Mouse (Mus musculus) midbrain, embryonic 14.5 days (tissue): Measurements from ENCODE around the gene Hist2h2aa1. TPM values are rescaled to one million over a fixed set of nuclear protein-coding genes. Genes with fewer than 3 reads are reported as not detected.
"Not testable (repeated sequence)": the region's sequence is repeated elsewhere in the genome, so short reads cannot be mapped to it uniquely, and the experiment has no call there.

ENCODE experiments used
- ATAC-seq: fragments of 200-750 bp; cut with Nextera tagmentation; 2 replicates; pipeline ENCODE4 v1.8.0; 2017; ENCODE audit warnings: moderate number of reproducible peaks, moderate library complexity; ENCODE audit not compliant: low FRiP score, low TSS enrichment
- DNase-seq: peaks from one replicate; pipeline ENCODE4 v3.0.0-alpha.2; 2015
- H3K27ac ChIP-seq: fragments of 300-500 bp; sonication (generic); replicated peaks from 2 replicates; pipeline ENCODE4 v1.5.1; 2014; ENCODE audit warnings: mild to moderate bottlenecking, low read depth, low read length, moderate library complexity
- H3K27me3 ChIP-seq: fragments of 300-500 bp; sonication (generic); 2 replicates; pipeline ENCODE4 v1.6.1; 2014; ENCODE audit warnings: low read length, control low read depth, mixed read lengths; ENCODE audit not compliant: control insufficient read depth, insufficient read depth
- H3K36me3 ChIP-seq: fragments of 300-500 bp; sonication (generic); 2 replicates; pipeline ENCODE4 v1.6.1; 2014; ENCODE audit warnings: low read length, control low read depth; ENCODE audit not compliant: control insufficient read depth, insufficient read depth
- H3K4me1 ChIP-seq: fragments of 300-500 bp; sonication (generic); 2 replicates; pipeline ENCODE4 v1.6.1; 2014; ENCODE audit warnings: mild to moderate bottlenecking, antibody characterized with exemption, low read length, control low read depth; ENCODE audit not compliant: control insufficient read depth, insufficient read depth
- H3K4me2 ChIP-seq: fragments of 300-500 bp; sonication (generic); 2 replicates; pipeline ENCODE4 v1.6.1; 2014; ENCODE audit warnings: mild to moderate bottlenecking, low read length, moderate library complexity
- H3K4me3 ChIP-seq: fragments of 300-500 bp; sonication (generic); replicated peaks from 2 replicates; pipeline ENCODE4 v1.5.1; 2014; ENCODE audit warnings: low read depth, low read length
- H3K9ac ChIP-seq: fragments of 300-500 bp; sonication (generic); replicated peaks from 2 replicates; pipeline ENCODE4 v1.6.1; 2014; ENCODE audit warnings: mild to moderate bottlenecking, low read length, moderate library complexity
- H3K9me3 ChIP-seq: fragments of 300-500 bp; sonication (generic); 2 replicates; pipeline ENCODE4 v1.6.1; 2016; ENCODE audit warnings: low read length, control low read depth, mixed read lengths; ENCODE audit not compliant: control insufficient read depth
- WGBS: fragments of 180-500 bp; shearing (Covaris S2); extraction: QIAGEN DNeasy Blood & Tissue Kit; methylation state at CpG from one replicate; pipeline ENCODE4 v1.1.7; 2014; 5-methylcytosine and 5-hydroxymethylcytosine counted together
- polyA plus RNA-seq: library from polyadenylated mRNA; unstranded; fragments of >200 nt; fragmentation: Nextera tagmentation; extraction: Ambion mirVana; gene quantifications from 2 replicates; pipeline ENCODE4 v1.2.1, GENCODE M21; 2014

Gene Hist2h2aa1
- polyA plus RNA-seq, 1 experiment from 2014 or later = 32.0 TPM

GRCm38 (mm10) chr3:96207819-96208218 lies 37.5 kb upstream of the Hist2h2aa1 start:
- WGBS = 86% methylated on average over 3 of the region's 3 CpGs
- H3K9ac ChIP-seq = no peak overlapping the region
- no peak overlapping the region for H3K27ac ChIP-seq
- H3K27me3 ChIP-seq = no peaks in the 10 kb centered on the region
- ATAC-seq = no peak
- DNase-seq = peak; percentile 11
- H3K9me3 ChIP-seq = no peaks in the 10 kb centered on the region
- no peak overlapping the region for H3K4me2 ChIP-seq
- H3K4me1 ChIP-seq = no peaks in the 10 kb centered on the region
- H3K4me3 ChIP-seq = no peak overlapping the region
- no peaks in the 10 kb centered on the region for H3K36me3 ChIP-seq

GRCm38 (mm10) chr3:96209242-96209641 lies 36.1 kb upstream of the Hist2h2aa1 start:
- Histone ChIP-seq H3K27ac (no peak overlapping the region), H3K9me3 (no peaks in the 10 kb centered on the region), H3K4me2 (no peak overlapping the region), H3K4me3 (no peak overlapping the region), H3K9ac (no peak overlapping the region), H3K4me1 (no peaks in the 10 kb centered on the region), H3K27me3 (no peaks in the 10 kb centered on the region), H3K36me3 (no peaks in the 10 kb centered on the region)
- no peak for ATAC-seq
- DNase-seq = peak; percentile 15
- 18% methylated on average over 15 of the region's 15 CpGs for WGBS

GRCm38 (mm10) chr3:96219191-96219641 lies 26.1 kb upstream of the Hist2h2aa1 start:
- Histone ChIP-seq H3K27me3 (no peaks in the 10 kb centered on the region), H3K9ac (peak overlapping the region; percentile 57), H3K4me2 (peak overlapping the region; percentile 60), H3K27ac (peak overlapping the region; percentile 94), H3K4me1 (peaks cover 18% of the 10 kb centered on the region), H3K4me3 (peak overlapping the region; percentile 53), H3K9me3 (no peaks in the 10 kb centered on the region), H3K36me3 (no peaks in the 10 kb centered on the region)
- DNase-seq (no peak), ATAC-seq (peak; percentile 22; the same call in 1 of the 2 replicates)
- under 1% methylated on average over 12 of the region's 12 CpGs for WGBS

DNA sequence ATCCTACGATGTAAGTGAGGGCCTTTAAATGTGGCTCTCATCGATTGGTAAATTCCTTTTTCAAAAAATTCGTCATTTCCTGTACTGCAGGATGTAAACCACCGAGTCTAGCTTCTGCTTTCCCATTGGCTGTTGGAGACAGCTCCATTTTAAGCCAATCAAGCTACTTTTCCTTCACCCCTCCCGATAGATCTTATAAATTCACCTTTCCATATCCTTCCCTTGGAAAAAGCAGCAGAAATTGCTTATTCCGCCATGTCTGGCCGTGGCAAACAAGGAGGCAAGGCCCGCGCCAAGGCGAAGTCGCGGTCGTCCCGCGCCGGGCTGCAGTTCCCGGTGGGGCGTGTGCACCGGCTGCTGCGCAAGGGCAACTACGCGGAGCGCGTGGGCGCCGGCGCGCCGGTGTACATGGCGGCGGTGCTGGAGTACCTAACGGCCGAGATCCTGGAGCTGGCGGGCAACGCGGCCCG lies 25.6 kb upstream of the Hist2h2aa1 start, which contains the start of the genes Bola1 and Hist2h2ab:
TSS of gene Bola1 (minus strand) at position 49 of the 470 bp plus-strand sequence.
TSS of gene Hist2h2ab (plus strand) at position 205 of the 470 bp plus-strand sequence.
- Histone ChIP-seq H3K27ac (peak within 1 kb of the TSS; percentile 94), H3K4me2 (peak within 1 kb of the TSS; percentile 60), H3K4me3 (peak within 1 kb of the TSS; percentile 53), H3K9ac (peak within 1 kb of the TSS; percentile 61), H3K36me3 (no peaks in the 10 kb centered on the region), H3K4me1 (peaks cover 19% of the 10 kb centered on the region), H3K9me3 (no peaks in the 10 kb centered on the region), H3K27me3 (no peaks in the 10 kb centered on the region)
- ATAC-seq (peak; percentile 93), DNase-seq (peak; percentile 90)
- WGBS = under 1% methylated on average over 37 of the region's 37 CpGs

DNA sequence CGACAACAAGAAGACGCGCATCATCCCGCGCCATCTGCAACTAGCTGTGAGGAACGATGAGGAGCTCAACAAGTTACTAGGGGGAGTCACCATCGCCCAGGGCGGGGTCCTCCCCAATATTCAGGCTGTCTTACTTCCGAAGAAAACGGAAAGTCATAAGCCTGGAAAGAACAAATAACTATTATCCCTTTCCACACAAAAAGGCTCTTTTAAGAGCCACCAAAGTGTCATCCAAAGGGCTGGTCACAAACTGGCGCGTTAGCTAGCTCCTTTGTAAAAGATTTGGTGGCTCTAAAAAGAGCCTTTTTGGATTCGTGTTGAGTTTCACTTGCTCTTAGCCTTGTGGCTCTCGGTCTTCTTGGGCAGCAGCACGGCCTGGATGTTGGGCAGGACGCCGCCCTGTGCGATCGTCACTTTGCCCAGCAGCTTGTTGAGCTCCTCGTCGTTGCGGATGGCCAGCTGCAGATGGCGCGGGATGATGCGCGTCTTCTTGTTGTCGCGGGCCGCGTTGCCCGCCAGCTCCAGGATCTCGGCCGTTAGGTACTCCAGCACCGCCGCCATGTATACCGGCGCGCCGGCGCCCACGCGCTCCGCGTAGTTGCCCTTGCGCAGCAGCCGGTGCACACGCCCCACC lies 25.0 kb upstream of the Hist2h2aa1 start:
- Histone ChIP-seq H3K27ac (peak overlapping the region; percentile 94), H3K4me2 (peak overlapping the region; percentile 60), H3K9ac (peak overlapping the region; percentile 61), H3K4me3 (peak overlapping the region; percentile 53), H3K4me1 (peaks cover 20% of the 10 kb centered on the region)
- WGBS = 0% methylated on average over 26 of the region's 47 CpGs
- DNase-seq = peak; percentile 45
- ATAC-seq = peak; percentile 16; the same call in 1 of the 2 replicates
- not testable (repeated sequence) for H3K9me3 ChIP-seq, H3K36me3 ChIP-seq, H3K27me3 ChIP-seq

GRCm38 (mm10) chr3:96220765-96221639 lies 24.3 kb upstream of the Hist2h2aa1 start, which contains the start of the genes Hist2h2ac and Hist2h2be:
TSS of gene Hist2h2ac (minus strand) at chr3:96220880.
TSS of gene Hist2h2be (plus strand) at chr3:96221119.
- no peaks in the 10 kb centered on the region for H3K27me3 ChIP-seq
- H3K4me1 ChIP-seq = peaks cover 22% of the 10 kb centered on the region
- H3K4me2 ChIP-seq = peak within 1 kb of the TSS; percentile 60
- peak within 1 kb of the TSS; percentile 53 for H3K4me3 ChIP-seq
- ATAC-seq (peak; percentile 75), DNase-seq (peak; percentile 82)
- H3K36me3 ChIP-seq = no peaks in the 10 kb centered on the region
- H3K27ac ChIP-seq = peak within 1 kb of the TSS; percentile 94
- H3K9ac ChIP-seq = peak within 1 kb of the TSS; percentile 61
- no peaks in the 10 kb centered on the region for H3K9me3 ChIP-seq
- WGBS = under 1% methylated on average over 43 of the region's 43 CpGs

- H3K4me3 ChIP-seq = peak overlapping the region; percentile 53
- no peak for ATAC-seq
- peak overlapping the region; percentile 60 for H3K4me2 ChIP-seq
- H3K27me3 ChIP-seq = no peaks in the 10 kb centered on the region
- DNase-seq = no peak
- peak overlapping the region; percentile 61 for H3K9ac ChIP-seq
- 13% methylated on average over 9 of the region's 9 CpGs for WGBS
- H3K4me1 ChIP-seq = peaks cover 22% of the 10 kb centered on the region
- no peaks in the 10 kb centered on the region for H3K9me3 ChIP-seq
- peak overlapping the region; percentile 94 for H3K27ac ChIP-seq
- H3K36me3 ChIP-seq = no peaks in the 10 kb centered on the region
Measured at GRCm38 (mm10) chr3:96221640-96222038, 23.7 kb upstream of the Hist2h2aa1 start.

- Histone ChIP-seq H3K36me3 (no peaks in the 10 kb centered on the region), H3K27me3 (no peaks in the 10 kb centered on the region), H3K27ac (no peak overlapping the region), H3K9ac (no peak overlapping the region), H3K9me3 (no peaks in the 10 kb centered on the region), H3K4me1 (peaks cover 22% of the 10 kb centered on the region), H3K4me2 (0 out of 2 replicates have a peak overlapping the region, but pooled peaks have one; percentile 60), H3K4me3 (no peak overlapping the region)
- WGBS = 82% methylated on average over 4 of the region's 4 CpGs
- ATAC-seq (no peak), DNase-seq (no peak)
Measured at GRCm38 (mm10) chr3:96222774-96223173, 22.5 kb upstream of the Hist2h2aa1 start.
